Mouse (Mus musculus): ENCODE data around the gene Ccdc89.

Ccdc89 gene

GRCm38 (mm10) chr7:90475793-90476312, 49.5 kb downstream of the Ccdc89 start, which contains the start of gene Tmem126b:
Gene Tmem126b (minus strand): TSS chr7:90476001.
- DNase-seq: peak; percentile 99

GRCm38 (mm10) chr7:90476313-90477245, 50.2 kb downstream of the Ccdc89 start, which contains the start of gene Dlg2:
Gene Dlg2 (plus strand): TSS chr7:90476672.
- no peak for DNase-seq

Data from thymus, postnatal 14 days (tissue).